Mouse (Mus musculus): Measurements from ENCODE around the gene Pmepa1.

GRCm38 (mm10) chr2:173307984-173308383 lies 31.7 kb upstream of the Pmepa1 start:
- no peak for TF ChIP-seq CHD2 (IDR thresholded peaks at IDR 0.05; ENCODE audit: low read length)
- TF ChIP-seq POLR2A (IDR thresholded peaks at IDR 0.05; ENCODE audit: control insufficient read depth in 1 of 2, insufficient read depth in 1 of 2, low read depth in 1 of 2, low read length in 2 of 2, poor library complexity in 1 of 2), result no peak
- TF ChIP-seq EP300 (IDR thresholded peaks at IDR 0.05; ENCODE audit: low read depth in 1 of 2, low read length in 2 of 2), result no peak
- no peak for TF ChIP-seq RAD21 (IDR thresholded peaks at IDR 0.05; ENCODE audit: low read depth, low read length)
- TF ChIP-seq MAFK (IDR thresholded peaks at IDR 0.05; ENCODE audit: borderline replicate concordance, low read depth, low read length), result no peak

All from MEL (cell line).